Mouse (Mus musculus) kidney, embryonic 15.5 days (tissue): ENCODE measurements around the gene Mtx2. TPM values are rescaled to one million over a fixed set of nuclear protein-coding genes. Genes with fewer than 3 reads are reported as not detected.
A peak's percentile ranks its signal among the peaks of the same experiment; 100 is the strongest.

ENCODE experiments used
- ATAC-seq: fragments of 200-750 bp; cut with Nextera tagmentation; replicated peaks from 2 replicates; pipeline ENCODE4 v1.8.0; 2017; ENCODE audit warnings: moderate TSS enrichment; ENCODE audit not compliant: low FRiP score
- H3K27ac ChIP-seq: fragments of 300-500 bp; sonication (generic); 2 replicates; pipeline ENCODE4 v1.5.1; 2015; ENCODE audit warnings: mild to moderate bottlenecking, inconsistent platforms
- H3K27me3 ChIP-seq: fragments of 300-500 bp; sonication (generic); 2 replicates; pipeline ENCODE4 v1.6.1; 2015; ENCODE audit warnings: inconsistent platforms
- H3K36me3 ChIP-seq: fragments of 300-500 bp; sonication (generic); 2 replicates; pipeline ENCODE4 v1.6.1; 2015; ENCODE audit warnings: inconsistent platforms
- H3K4me1 ChIP-seq: fragments of 300-500 bp; sonication (generic); 2 replicates; pipeline ENCODE4 v1.6.1; 2015; ENCODE audit warnings: inconsistent platforms
- H3K4me2 ChIP-seq: fragments of 300-500 bp; sonication (generic); 2 replicates; pipeline ENCODE4 v1.6.1; 2015; ENCODE audit warnings: moderate library complexity, mild to moderate bottlenecking, inconsistent platforms
- H3K4me3 ChIP-seq: fragments of 300-500 bp; sonication (generic); replicated peaks from 2 replicates; pipeline ENCODE4 v1.5.1; 2015; ENCODE audit warnings: mild to moderate bottlenecking, inconsistent platforms
- H3K9ac ChIP-seq: fragments of 300-500 bp; sonication (generic); 2 replicates; pipeline ENCODE4 v1.6.1; 2015; ENCODE audit warnings: mild to moderate bottlenecking, inconsistent platforms
- H3K9me3 ChIP-seq: fragments of 300-500 bp; sonication (generic); replicated peaks from 2 replicates; pipeline ENCODE4 v1.6.1; 2016; ENCODE audit warnings: inconsistent platforms
- WGBS: fragments of 180-500 bp; shearing (Covaris S2); methylation state at CpG from one replicate; pipeline ENCODE4 v1.1.7; 2015; ENCODE audit warnings: mixed read lengths; 5-methylcytosine and 5-hydroxymethylcytosine counted together
- polyA plus RNA-seq: library from polyadenylated mRNA; unstranded; fragments of >200 nt; fragmentation: Nextera tagmentation; extraction: Ambion mirVana; gene quantifications from 2 replicates; pipeline ENCODE4 v1.2.1, GENCODE M21; 2015

Mtx2 gene
- 137 and 151 TPM in 2 replicates for polyA plus RNA-seq

- H3K27ac ChIP-seq, result peak within 1 kb of the TSS; percentile 97
- ATAC-seq, result peak; percentile 96
Measured at GRCm38 (mm10) chr2:74825730-74826430, at the start of gene Mtx2. Gene Mtx2, plus strand, starts transcription at chr2:74825803.

GRCm38 (mm10) chr2:74777536-74778275 is 47.9 kb upstream of the Mtx2 start:
- no peak for ATAC-seq
- Histone ChIP-seq H3K27me3 (peaks cover 3% of the 10 kb centered on the region; the same call in 1 of the 2 replicates), H3K27ac (no peak overlapping the region), H3K4me1 (no peaks in the 10 kb centered on the region), H3K9ac (no peak overlapping the region), H3K36me3 (no peaks in the 10 kb centered on the region), H3K9me3 (no peaks in the 10 kb centered on the region), H3K4me3 (no peak overlapping the region), H3K4me2 (no peak overlapping the region)
- 71% methylated on average over 13 of the region's 13 CpGs for WGBS

More at GRCm38 (mm10) chr2:74825730-74826430, at the start of gene Mtx2:
- Histone ChIP-seq H3K36me3 (no peaks in the 10 kb centered on the region), H3K9me3 (no peaks in the 10 kb centered on the region), H3K4me3 (peak within 1 kb of the TSS; percentile 95), H3K27me3 (no peaks in the 10 kb centered on the region; the same call in 1 of the 2 replicates), H3K9ac (peak within 1 kb of the TSS; percentile 92), H3K4me1 (0 out of 2 replicates have a peak, but pooled peaks cover 3% of the 10 kb centered on the region), H3K4me2 (peak within 1 kb of the TSS; percentile 73)
- under 1% methylated on average over 74 of the region's 74 CpGs for WGBS

GRCm38 (mm10) chr2:74781386-74781785 is 44.2 kb upstream of the Mtx2 start:
- no peak overlapping the region for H3K27ac ChIP-seq
- peaks cover 3% of the 10 kb centered on the region; the same call in 1 of the 2 replicates for H3K27me3 ChIP-seq
- H3K9ac ChIP-seq, result no peak overlapping the region
- no peaks in the 10 kb centered on the region for H3K36me3 ChIP-seq
- H3K4me1 ChIP-seq, result no peaks in the 10 kb centered on the region
- no peaks in the 10 kb centered on the region for H3K9me3 ChIP-seq
- no peak for ATAC-seq
- no peak overlapping the region for H3K4me3 ChIP-seq
- H3K4me2 ChIP-seq, result no peak overlapping the region
- 82% methylated on average over 5 of the region's 5 CpGs for WGBS

- no peak overlapping the region for H3K9ac ChIP-seq
- WGBS, result 37% methylated on average over 7 of the region's 7 CpGs
- ATAC-seq, result no peak
- no peaks in the 10 kb centered on the region for H3K9me3 ChIP-seq
- H3K27me3 ChIP-seq, result no peaks in the 10 kb centered on the region
- no peak overlapping the region for H3K4me2 ChIP-seq
- H3K4me3 ChIP-seq, result no peak overlapping the region
- H3K4me1 ChIP-seq, result peaks cover 8% of the 10 kb centered on the region; the same call in 1 of the 2 replicates
- no peaks in the 10 kb centered on the region for H3K36me3 ChIP-seq
- H3K27ac ChIP-seq, result no peak overlapping the region
Measured at GRCm38 (mm10) chr2:74795531-74795930, 30.1 kb upstream of the Mtx2 start.

- H3K4me1 ChIP-seq, result peaks cover 6% of the 10 kb centered on the region; the same call in 1 of the 2 replicates
- no peak overlapping the region for H3K4me3 ChIP-seq
- no peak overlapping the region for H3K9ac ChIP-seq
- no peaks in the 10 kb centered on the region for H3K36me3 ChIP-seq
- H3K9me3 ChIP-seq, result no peaks in the 10 kb centered on the region
- ATAC-seq, result no peak
- H3K27ac ChIP-seq, result no peak overlapping the region
- 69% methylated on average over 5 of the region's 5 CpGs for WGBS
- no peak overlapping the region for H3K4me2 ChIP-seq
- H3K27me3 ChIP-seq, result no peaks in the 10 kb centered on the region
Measured at GRCm38 (mm10) chr2:74808431-74808830, 17.2 kb upstream of the Mtx2 start.

GRCm38 (mm10) chr2:74822654-74823053 is 2.9 kb upstream of the Mtx2 start:
- Histone ChIP-seq H3K27ac (no peak overlapping the region), H3K27me3 (no peaks in the 10 kb centered on the region; the same call in 1 of the 2 replicates), H3K36me3 (no peaks in the 10 kb centered on the region), H3K4me2 (no peak overlapping the region), H3K4me3 (no peak overlapping the region), H3K9ac (no peak overlapping the region), H3K4me1 (0 out of 2 replicates have a peak, but pooled peaks cover 3% of the 10 kb centered on the region), H3K9me3 (no peaks in the 10 kb centered on the region)
- no peak for ATAC-seq
- WGBS, result 72% methylated on average over 5 of the region's 5 CpGs

GRCm38 (mm10) chr2:74825371-74825729 is 253 bp upstream of the Mtx2 start:
- Histone ChIP-seq H3K4me3 (peak overlapping the region; percentile 95), H3K4me2 (peak overlapping the region; percentile 73), H3K36me3 (no peaks in the 10 kb centered on the region), H3K9me3 (no peaks in the 10 kb centered on the region), H3K27me3 (no peaks in the 10 kb centered on the region; the same call in 1 of the 2 replicates), H3K4me1 (0 out of 2 replicates have a peak, but pooled peaks cover 3% of the 10 kb centered on the region), H3K9ac (peak overlapping the region; percentile 92), H3K27ac (peak overlapping the region; percentile 97)
- peak; percentile 28; the same call in 1 of the 2 replicates for ATAC-seq
- WGBS, result 66% methylated on average over 3 of the region's 3 CpGs

GRCm38 (mm10) chr2:74846992-74847391 is 21.4 kb downstream of the Mtx2 start:
- Histone ChIP-seq H3K4me1 (peaks cover 4% of the 10 kb centered on the region; the same call in 1 of the 2 replicates), H3K36me3 (no peaks in the 10 kb centered on the region), H3K27ac (no peak overlapping the region), H3K9ac (no peak overlapping the region), H3K9me3 (no peaks in the 10 kb centered on the region), H3K27me3 (no peaks in the 10 kb centered on the region), H3K4me2 (no peak overlapping the region), H3K4me3 (no peak overlapping the region)
- no peak for ATAC-seq
- WGBS, result 72% methylated on average over 5 of the region's 5 CpGs

- Histone ChIP-seq H3K9ac (no peak overlapping the region), H3K4me2 (no peak overlapping the region), H3K27me3 (no peaks in the 10 kb centered on the region), H3K9me3 (no peaks in the 10 kb centered on the region), H3K4me3 (no peak overlapping the region), H3K36me3 (no peaks in the 10 kb centered on the region), H3K27ac (no peak overlapping the region), H3K4me1 (peaks cover 4% of the 10 kb centered on the region; the same call in 1 of the 2 replicates)
- WGBS, result 37% methylated on average over 2 of the region's 2 CpGs
- no peak for ATAC-seq
Measured at GRCm38 (mm10) chr2:74847516-74847915, 21.9 kb downstream of the Mtx2 start.

- Histone ChIP-seq H3K36me3 (no peaks in the 10 kb centered on the region), H3K27ac (no peak overlapping the region), H3K4me3 (no peak overlapping the region), H3K27me3 (no peaks in the 10 kb centered on the region), H3K9me3 (no peaks in the 10 kb centered on the region), H3K9ac (no peak overlapping the region), H3K4me2 (no peak overlapping the region), H3K4me1 (peaks cover 4% of the 10 kb centered on the region; the same call in 1 of the 2 replicates)
- WGBS, result 38% methylated on average over 1 of the region's 1 CpGs
- ATAC-seq, result no peak
Measured at GRCm38 (mm10) chr2:74850036-74850435, 24.4 kb downstream of the Mtx2 start.

- Histone ChIP-seq H3K27me3 (no peaks in the 10 kb centered on the region), H3K4me2 (no peak overlapping the region), H3K4me1 (no peaks in the 10 kb centered on the region), H3K27ac (no peak overlapping the region), H3K9me3 (no peaks in the 10 kb centered on the region), H3K9ac (no peak overlapping the region), H3K36me3 (peaks cover 16% of the 10 kb centered on the region), H3K4me3 (no peak overlapping the region)
- 88% methylated on average over 1 of the region's 1 CpGs for WGBS
- ATAC-seq, result 0 out of 2 replicates have a peak, but pooled peaks have one; percentile 52
Measured at GRCm38 (mm10) chr2:74862070-74862476, 36.5 kb downstream of the Mtx2 start.

- ATAC-seq, result no peak
- Histone ChIP-seq H3K4me2 (no peak overlapping the region), H3K4me1 (no peaks in the 10 kb centered on the region), H3K9ac (no peak overlapping the region), H3K36me3 (peaks cover 16% of the 10 kb centered on the region), H3K9me3 (no peaks in the 10 kb centered on the region), H3K27me3 (no peaks in the 10 kb centered on the region), H3K27ac (no peak overlapping the region), H3K4me3 (no peak overlapping the region)
Measured at GRCm38 (mm10) chr2:74865414-74865813, 39.8 kb downstream of the Mtx2 start.
